Mouse (Mus musculus) MEL (cell line): Measurements from ENCODE around the gene Lrrc4b. TPM values are rescaled to one million over a fixed set of nuclear protein-coding genes. Genes with fewer than 3 reads are reported as not detected.
A peak's percentile ranks its signal among the peaks of the same experiment; 100 is the strongest.

Experiments used
- DNase-seq: peaks from one replicate; pipeline ENCODE4 v3.0.0; 2011; ENCODE audit warnings: low read depth, low spot score
- H3K27ac ChIP-seq: 2 replicates; pipeline ENCODE4 v1.5.1; 2012; ENCODE audit warnings: low read depth, mild to moderate bottlenecking, control low read depth, low read length, moderate library complexity; ENCODE audit not compliant: control insufficient read depth
- H3K27me3 ChIP-seq, 2 experiments: fragments of 150-350 bp in 1 of 2; sonication (generic) in 1 of 2; 2 replicates each; pipeline ENCODE4 v1.6.1; 2012; ENCODE audit warnings: low read length in 2 of 2, mild to moderate bottlenecking in 2 of 2, improper control_type of control experiment in 1 of 2, moderate library complexity in 1 of 2; ENCODE audit not compliant: insufficient read depth in 2 of 2, control insufficient read depth in 1 of 2
- H3K36me3 ChIP-seq, 2 experiments: 2 replicates each; pipeline ENCODE4 v1.6.1; 2012 to 2014; ENCODE audit warnings: low read length in 2 of 2, improper control_type of control experiment in 1 of 2, inconsistent platforms in 1 of 2, mild to moderate bottlenecking in 1 of 2; ENCODE audit not compliant: insufficient read depth in 2 of 2, control insufficient read depth in 1 of 2
- H3K4me1 ChIP-seq, 2 experiments: fragments of 150-350 bp in 1 of 2; sonication (generic) in 1 of 2; 2 replicates each; pipeline ENCODE4 v1.6.1; 2012; ENCODE audit warnings: low read length in 2 of 2, improper control_type of control experiment in 1 of 2, mild to moderate bottlenecking in 1 of 2; ENCODE audit not compliant: insufficient read depth in 2 of 2, control insufficient read depth in 1 of 2
- H3K4me3 ChIP-seq, 2 experiments: fragments of 150-350 bp in 1 of 2; sonication (generic) in 1 of 2; 2 replicates each; pipeline ENCODE4 v1.5.1; 2012; ENCODE audit warnings: low read depth in 2 of 2, low read length in 2 of 2, mild to moderate bottlenecking in 2 of 2, moderate library complexity in 2 of 2, control low read depth in 1 of 2, improper control_type of control experiment in 1 of 2; ENCODE audit not compliant: control insufficient read depth in 1 of 2, insufficient read depth in 1 of 2
- H3K79me2 ChIP-seq: 2 replicates; pipeline ENCODE4 v1.6.1; 2012; ENCODE audit warnings: mild to moderate bottlenecking, low read length, moderate library complexity; ENCODE audit not compliant: control insufficient read depth, poor library complexity, insufficient read depth
- H3K9ac ChIP-seq: 2 replicates; pipeline ENCODE4 v1.6.1; 2012; ENCODE audit warnings: low read depth, mild to moderate bottlenecking, control low read depth, low read length, moderate library complexity; ENCODE audit not compliant: control insufficient read depth, poor library complexity, severe bottlenecking
- H3K9me3 ChIP-seq: fragments of 150-350 bp; sonication (generic); replicated peaks from 2 replicates; pipeline ENCODE4 v1.6.1; 2012; ENCODE audit warnings: mild to moderate bottlenecking, low read length, improper control_type of control experiment, moderate library complexity; ENCODE audit not compliant: insufficient read depth
- CHD2 ChIP-seq: IDR thresholded peaks from 2 replicates; pipeline ENCODE4 v1.6.1; 2011; ENCODE audit warnings: low read length, improper control_type of control experiment
- E2F4 ChIP-seq: IDR thresholded peaks from 2 replicates; pipeline ENCODE4 v1.6.1; 2011; ENCODE audit warnings: low read depth, low read length, improper control_type of control experiment, borderline replicate concordance
- ETS1 ChIP-seq: IDR thresholded peaks from 2 replicates; pipeline ENCODE4 v1.6.1; 2012; ENCODE audit warnings: low read depth, mild to moderate bottlenecking, inconsistent platforms, low read length, improper control_type of control experiment, moderate library complexity
- GATA1 ChIP-seq: IDR thresholded peaks from 2 replicates; pipeline ENCODE4 v1.6.1; 2011; ENCODE audit warnings: low read depth, low read length, improper control_type of control experiment
- KAT2A ChIP-seq: conservative IDR thresholded peaks from 2 replicates; pipeline ENCODE4 v1.6.1; 2012; ENCODE audit warnings: low read depth, low read length, improper control_type of control experiment, inconsistent platforms
- MAFK ChIP-seq: IDR thresholded peaks from 2 replicates; pipeline ENCODE4 v1.6.1; 2011; ENCODE audit warnings: low read depth, mild to moderate bottlenecking, low read length, improper control_type of control experiment, borderline replicate concordance
- MAX ChIP-seq: IDR thresholded peaks from 2 replicates; pipeline ENCODE4 v1.6.1; 2011; ENCODE audit warnings: low read length, improper control_type of control experiment
- MYB ChIP-seq: IDR thresholded peaks from 2 replicates; pipeline ENCODE4 v1.6.1; 2011; ENCODE audit warnings: mild to moderate bottlenecking, low read depth, low read length, improper control_type of control experiment
- NELFE ChIP-seq: IDR thresholded peaks from 2 replicates; pipeline ENCODE4 v1.6.1; 2011; ENCODE audit warnings: low read depth, low read length, improper control_type of control experiment
- POLR2AphosphoS2 ChIP-seq: IDR thresholded peaks from 2 replicates; pipeline ENCODE4 v1.6.1; 2011; ENCODE audit warnings: low read length, improper control_type of control experiment
- POLR2AphosphoS5 ChIP-seq: IDR thresholded peaks from 2 replicates; pipeline ENCODE4 v1.6.1; 2012; ENCODE audit warnings: low read depth, borderline replicate concordance, mild to moderate bottlenecking, inconsistent platforms, low read length, moderate library complexity, mixed read lengths
- TBP ChIP-seq: IDR thresholded peaks from 2 replicates; pipeline ENCODE4 v1.8.0; 2011; ENCODE audit warnings: low read depth, low read length, improper control_type of control experiment
- TCF12 ChIP-seq: IDR thresholded peaks from 2 replicates; pipeline ENCODE4 v1.6.1; 2014; ENCODE audit warnings: low read depth, mild to moderate bottlenecking, inconsistent platforms, low read length, improper control_type of control experiment, moderate library complexity
- UBTF ChIP-seq: IDR thresholded peaks from 2 replicates; pipeline ENCODE4 v1.6.1; 2012; ENCODE audit warnings: low read depth, mild to moderate bottlenecking, inconsistent platforms, low read length, improper control_type of control experiment, moderate library complexity, borderline replicate concordance; ENCODE audit not compliant: insufficient read depth
- ZC3H11A ChIP-seq: IDR thresholded peaks from 2 replicates; pipeline ENCODE4 v1.6.1; 2012; ENCODE audit warnings: low read depth, mild to moderate bottlenecking, inconsistent platforms, low read length, improper control_type of control experiment
- ZMIZ1 ChIP-seq: IDR thresholded peaks from 2 replicates; pipeline ENCODE4 v1.6.1; 2012; ENCODE audit warnings: low read depth, mild to moderate bottlenecking, inconsistent platforms, low read length, improper control_type of control experiment, moderate library complexity
- polyA plus RNA-seq, 2 experiments: library from polyadenylated mRNA; stranded (reverse) in 1 of 2; unstranded in 1 of 2; fragments of >175 nt in 1 of 2; fragments of >200 nt in 1 of 2; gene quantifications; 2 replicates each; pipeline versions ENCODE4 v1.2.1 to v1.2.4; 2012; ENCODE audit warnings: low replicate concordance in 2 of 2, low read depth in 1 of 2; ENCODE audit not compliant: insufficient read length in 2 of 2, insufficient read depth in 1 of 2, missing spikeins in 1 of 2
- total RNA-seq: library from RNA; depleted of rRNA; stranded (reverse); fragments of 300-350 nt; gene quantifications from 2 replicates; pipeline ENCODE4 v1.2.3, GENCODE M21; 2012

The Lrrc4b gene
- total and polyA plus RNA-seq, 3 experiments = 0.58 to 4.4 TPM; not detected in 1

- no peaks in the 10 kb centered on the region for H3K9me3 ChIP-seq
- no peak for TF ChIP-seq KAT2A
- no peak for TF ChIP-seq UBTF
- no peak for TF ChIP-seq ZMIZ1
- no peak for TF ChIP-seq TCF12
- no peak for TF ChIP-seq CHD2
- no peak for TF ChIP-seq POLR2AphosphoS5
- TF ChIP-seq POLR2AphosphoS2 = no peak
- TF ChIP-seq MAX = no peak
- no peak for TF ChIP-seq GATA1
- DNase-seq = no peak
- H3K4me1 ChIP-seq = peaks cover 0 to 10% of the 10 kb centered on the region in 2 experiments; a peak in 2 of 4 replicates
- H3K9ac ChIP-seq = no peak overlapping the region
- H3K79me2 ChIP-seq = peaks cover 15% of the 10 kb centered on the region
- no peaks in the 10 kb centered on the region for H3K27me3 ChIP-seq
- no peak overlapping the region for H3K4me3 ChIP-seq
- H3K27ac ChIP-seq = no peak overlapping the region
- peaks cover 0 to 4% of the 10 kb centered on the region in 2 experiments; a peak in 3 of 4 replicates for H3K36me3 ChIP-seq
Measured at GRCm38 (mm10) chr7:44492166-44492826, 63.5 kb downstream of the Lrrc4b start.

GRCm38 (mm10) chr7:44494681-44495080 lies 65.9 kb downstream of the Lrrc4b start:
- H3K27ac ChIP-seq = no peak overlapping the region
- peaks cover 0 to 4% of the 10 kb centered on the region in 2 experiments; a peak in 3 of 4 replicates for H3K36me3 ChIP-seq
- no peak overlapping the region for H3K4me3 ChIP-seq
- H3K79me2 ChIP-seq = peaks cover 15% of the 10 kb centered on the region
- no peaks in the 10 kb centered on the region for H3K27me3 ChIP-seq
- H3K4me1 ChIP-seq = peaks cover 0 to 12% of the 10 kb centered on the region in 2 experiments; a peak in 2 of 4 replicates
- no peaks in the 10 kb centered on the region for H3K9me3 ChIP-seq
- no peak for DNase-seq
- no peak overlapping the region for H3K9ac ChIP-seq
- no peak for TF ChIP-seq E2F4
- TF ChIP-seq TBP = no peak
- no peak for TF ChIP-seq MYB
- TF ChIP-seq ETS1 = no peak

- Histone ChIP-seq H3K27me3 (no peaks in the 10 kb centered on the region), H3K9ac (peak overlapping the region; percentile 95), H3K4me3 (peak overlapping the region; percentile 86 to 87; a peak in 3 of 4 replicates), H3K4me1 (peaks cover 0 to 12% of the 10 kb centered on the region in 2 experiments; a peak in 2 of 4 replicates), H3K36me3 (peaks cover 0 to 4% of the 10 kb centered on the region in 2 experiments; a peak in 3 of 4 replicates), H3K27ac (no peak overlapping the region), H3K9me3 (no peaks in the 10 kb centered on the region), H3K79me2 (peaks cover 15% of the 10 kb centered on the region)
- DNase-seq = no peak
- TF ChIP-seq ZC3H11A (no peak), MAFK (no peak), NELFE (no peak), MAX (no peak), CHD2 (no peak)
Measured at GRCm38 (mm10) chr7:44495086-44495485, 66.3 kb downstream of the Lrrc4b start.
